Mouse (Mus musculus) ES-Bruce4 (cell line): ENCODE measurements around the gene Islr. TPM values are rescaled to one million over a fixed set of nuclear protein-coding genes. Genes with fewer than 3 reads are reported as not detected.

Source experiments
- H3K27ac ChIP-seq: 2 replicates; pipeline ENCODE4 v1.5.1; 2012; ENCODE audit warnings: low read length, inconsistent platforms; ENCODE audit not compliant: insufficient read depth
- H3K27me3 ChIP-seq: 2 replicates; pipeline ENCODE4 v1.6.1; 2012; ENCODE audit warnings: mild to moderate bottlenecking, low read length, inconsistent platforms; ENCODE audit not compliant: control insufficient read depth, poor library complexity, insufficient read depth, severe bottlenecking
- H3K36me3 ChIP-seq: 2 replicates; pipeline ENCODE4 v1.6.1; 2012; ENCODE audit warnings: inconsistent platforms, mild to moderate bottlenecking, low read length, moderate library complexity; ENCODE audit not compliant: control insufficient read depth, poor library complexity, insufficient read depth, severe bottlenecking
- H3K4me1 ChIP-seq: one replicate; pipeline ENCODE4 v1.8.1; 2011; ENCODE audit warnings: low read length; ENCODE audit not compliant: control insufficient read depth, insufficient read depth
- H3K4me3 ChIP-seq: 2 replicates; pipeline ENCODE4 v1.5.1; 2011; ENCODE audit warnings: low read depth, mild to moderate bottlenecking, low read length
- H3K9ac ChIP-seq: 2 replicates; pipeline ENCODE4 v1.6.1; 2012; ENCODE audit warnings: low read depth, mild to moderate bottlenecking, inconsistent platforms; ENCODE audit not compliant: poor library complexity, severe bottlenecking
- H3K9me3 ChIP-seq: replicated peaks from 2 replicates; pipeline ENCODE4 v1.6.1; 2012; ENCODE audit warnings: mild to moderate bottlenecking, low read length, inconsistent platforms; ENCODE audit not compliant: control insufficient read depth, poor library complexity, insufficient read depth, severe bottlenecking
- CTCF ChIP-seq: IDR thresholded peaks from one replicate; pipeline ENCODE4 v1.8.1; 2011; ENCODE audit warnings: low read depth, low read length
- EP300 ChIP-seq: IDR thresholded peaks from 2 replicates; pipeline ENCODE4 v1.6.1; 2011; ENCODE audit warnings: low read depth, low read length; ENCODE audit not compliant: insufficient read depth
- POLR2A ChIP-seq: IDR thresholded peaks from one replicate; pipeline ENCODE4 v1.8.1; 2011; ENCODE audit warnings: low read length; ENCODE audit not compliant: insufficient read depth
- polyA plus RNA-seq: library from polyadenylated mRNA; stranded (reverse); fragments of >200 nt; gene quantifications from 2 replicates; pipeline ENCODE4 v1.2.4, GENCODE M21; 2011; ENCODE audit warnings: low read depth; ENCODE audit not compliant: missing spikeins, insufficient read depth, insufficient read length

The Islr gene
- polyA plus RNA-seq, 1 experiment, result not detected

DNA sequence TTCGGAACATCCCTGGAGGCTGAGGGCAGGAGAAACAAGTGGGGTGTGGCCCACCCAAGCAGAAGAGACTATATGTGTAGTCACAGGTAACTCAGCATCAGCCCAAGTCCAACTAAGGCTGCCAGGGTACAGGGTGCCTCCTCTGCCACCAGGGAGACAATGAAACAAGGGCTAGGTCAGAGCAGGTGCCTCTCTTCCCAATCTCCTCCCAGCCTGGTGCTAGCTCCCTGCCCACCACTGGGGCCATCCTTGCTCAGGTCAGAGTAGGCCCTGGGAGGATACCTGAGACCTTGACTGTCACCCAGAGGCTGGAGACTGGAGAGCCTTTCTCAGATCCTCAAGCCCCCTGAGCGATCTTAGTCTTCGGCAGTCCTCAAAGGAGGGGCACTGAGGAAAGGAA, 41.9 kb downstream of the Islr start:
- no peaks in the 10 kb centered on the region for H3K27me3 ChIP-seq
- H3K27ac ChIP-seq, result no peak overlapping the region
- H3K4me1 ChIP-seq, result no peaks in the 10 kb centered on the region
- no peak overlapping the region for H3K4me3 ChIP-seq
- 0 out of 2 replicates have a peak, but pooled peaks cover 4% of the 10 kb centered on the region for H3K9me3 ChIP-seq
- no peak overlapping the region for H3K9ac ChIP-seq
- H3K36me3 ChIP-seq, result no peaks in the 10 kb centered on the region
- TF ChIP-seq EP300 (no peak), CTCF (no peak), POLR2A (no peak)

DNA sequence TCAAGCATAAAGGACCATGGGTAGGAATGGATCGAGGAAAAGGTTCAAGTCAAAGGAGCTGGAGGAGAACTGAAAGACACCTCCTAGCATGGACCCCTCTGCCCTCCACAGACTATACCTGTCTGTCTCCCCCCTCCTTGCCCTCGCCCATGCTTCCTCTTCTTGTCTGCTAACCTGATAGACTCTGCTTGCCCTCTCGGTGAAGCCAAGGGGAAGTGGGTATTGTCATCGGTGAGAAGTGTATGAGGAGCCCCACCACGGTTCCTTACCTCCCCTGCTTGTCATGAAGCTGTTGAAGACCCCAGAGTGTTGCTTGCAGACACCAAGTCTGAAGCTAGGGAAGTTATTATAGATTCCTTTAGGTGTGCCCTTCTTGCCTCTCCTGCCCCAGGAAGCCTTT, 43.8 kb downstream of the Islr start:
- Histone ChIP-seq H3K27ac (no peak overlapping the region), H3K9ac (no peak overlapping the region)

DNA sequence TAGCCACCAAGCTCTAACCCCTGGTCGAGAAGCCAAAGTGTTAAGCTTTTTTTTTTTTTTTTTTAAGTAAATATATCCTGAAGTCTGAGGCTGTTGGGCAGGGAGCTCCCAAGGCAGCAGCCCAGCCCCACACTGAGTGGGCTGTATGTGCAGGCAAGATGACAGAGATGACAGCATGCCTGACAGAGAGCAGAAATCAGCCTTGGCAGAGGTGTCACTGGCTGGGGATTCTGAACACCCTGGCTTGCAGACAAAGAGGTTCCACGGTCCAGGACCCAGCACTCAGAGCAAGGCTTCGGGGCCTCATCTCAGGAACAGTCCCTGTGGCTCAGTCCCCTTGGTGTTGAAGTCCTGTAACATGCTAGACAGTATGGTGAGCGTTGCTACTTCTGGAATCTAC, 44.3 kb downstream of the Islr start:
- Histone ChIP-seq H3K4me3 (no peak overlapping the region), H3K27ac (no peak overlapping the region), H3K9ac (no peak overlapping the region), H3K36me3 (no peaks in the 10 kb centered on the region), H3K9me3 (no peaks in the 10 kb centered on the region), H3K27me3 (no peaks in the 10 kb centered on the region), H3K4me1 (no peaks in the 10 kb centered on the region)
- no peak for TF ChIP-seq POLR2A
- TF ChIP-seq CTCF, result no peak
- TF ChIP-seq EP300, result no peak

More for the DNA sequence above, 43.8 kb downstream of the Islr start:
- H3K27me3 ChIP-seq, result no peaks in the 10 kb centered on the region
- H3K36me3 ChIP-seq, result no peaks in the 10 kb centered on the region
- H3K4me3 ChIP-seq, result no peak overlapping the region
- no peaks in the 10 kb centered on the region for H3K9me3 ChIP-seq
- no peaks in the 10 kb centered on the region for H3K4me1 ChIP-seq
- TF ChIP-seq CTCF (no peak), POLR2A (no peak), EP300 (no peak)

DNA sequence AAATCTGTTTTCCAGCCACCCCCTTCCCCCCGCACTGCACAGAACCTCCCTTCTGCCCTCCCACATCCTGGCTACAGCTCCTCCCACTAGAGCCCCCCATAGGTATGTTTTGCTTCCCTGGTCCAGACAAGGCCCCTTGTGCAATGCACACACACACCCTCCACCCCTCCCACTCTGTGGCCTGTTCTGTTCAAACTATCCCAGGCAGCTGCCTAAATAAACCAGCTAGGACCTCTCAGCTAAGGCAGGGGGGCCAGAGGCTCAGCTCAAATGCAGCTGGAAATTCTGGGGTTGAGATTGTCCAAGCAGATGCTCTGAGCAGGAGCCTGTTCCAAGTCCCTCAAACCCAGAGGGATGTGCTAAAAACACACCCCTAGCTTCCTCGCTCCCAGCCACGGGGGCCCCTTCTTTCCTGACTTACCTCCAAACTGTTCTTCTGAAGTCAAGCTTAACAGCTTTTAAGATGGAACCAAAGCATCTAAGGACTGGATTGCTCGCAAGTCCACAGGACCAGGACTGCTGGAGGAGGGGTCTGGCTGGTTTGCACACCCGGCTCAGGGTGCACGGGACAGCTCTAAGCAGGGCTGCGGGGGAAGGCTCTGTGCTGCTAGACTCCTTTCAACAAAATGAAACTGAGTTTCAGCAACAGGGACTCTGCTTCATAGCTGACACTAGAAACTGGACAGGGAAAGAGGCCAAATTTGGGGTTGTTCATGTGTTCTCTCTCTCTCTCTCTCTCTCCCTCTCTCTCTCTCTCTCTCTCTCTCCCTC, 45.4 kb downstream of the Islr start:
- Histone ChIP-seq H3K4me1 (no peaks in the 10 kb centered on the region), H3K4me3 (no peak overlapping the region), H3K36me3 (no peaks in the 10 kb centered on the region), H3K27me3 (no peaks in the 10 kb centered on the region), H3K9ac (no peak overlapping the region), H3K9me3 (no peaks in the 10 kb centered on the region), H3K27ac (no peak overlapping the region)
- no peak for TF ChIP-seq POLR2A
- TF ChIP-seq EP300, result no peak
- TF ChIP-seq CTCF, result no peak

DNA sequence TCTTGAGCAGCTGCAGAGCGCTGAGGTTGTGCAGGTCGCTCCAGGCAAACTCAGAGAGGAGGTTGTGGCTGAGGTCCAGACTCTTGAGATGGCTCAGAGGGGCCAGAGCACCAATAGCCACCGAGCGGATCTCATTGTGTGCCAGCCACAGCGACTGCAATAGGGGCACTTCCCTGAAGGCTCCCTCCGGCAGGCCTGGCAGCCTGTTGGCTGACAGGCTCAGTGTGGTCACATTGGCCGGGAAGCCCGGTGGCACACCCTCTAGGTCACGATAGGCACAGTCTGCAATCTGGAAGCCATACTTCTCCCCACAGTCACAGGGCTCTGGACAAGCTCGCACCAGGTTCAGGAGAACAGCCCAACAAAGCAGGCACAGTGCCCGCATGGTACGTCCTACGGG, 46.3 kb downstream of the Islr start:
- H3K27ac ChIP-seq, result no peak overlapping the region
- H3K9ac ChIP-seq, result no peak overlapping the region
- no peaks in the 10 kb centered on the region for H3K27me3 ChIP-seq
- H3K4me1 ChIP-seq, result no peaks in the 10 kb centered on the region
- peak overlapping the region; percentile 3; the same call in 1 of the 2 replicates for H3K4me3 ChIP-seq
- TF ChIP-seq CTCF (no peak), EP300 (no peak), POLR2A (no peak)
- no peaks in the 10 kb centered on the region for H3K9me3 ChIP-seq
- H3K36me3 ChIP-seq, result no peaks in the 10 kb centered on the region

DNA sequence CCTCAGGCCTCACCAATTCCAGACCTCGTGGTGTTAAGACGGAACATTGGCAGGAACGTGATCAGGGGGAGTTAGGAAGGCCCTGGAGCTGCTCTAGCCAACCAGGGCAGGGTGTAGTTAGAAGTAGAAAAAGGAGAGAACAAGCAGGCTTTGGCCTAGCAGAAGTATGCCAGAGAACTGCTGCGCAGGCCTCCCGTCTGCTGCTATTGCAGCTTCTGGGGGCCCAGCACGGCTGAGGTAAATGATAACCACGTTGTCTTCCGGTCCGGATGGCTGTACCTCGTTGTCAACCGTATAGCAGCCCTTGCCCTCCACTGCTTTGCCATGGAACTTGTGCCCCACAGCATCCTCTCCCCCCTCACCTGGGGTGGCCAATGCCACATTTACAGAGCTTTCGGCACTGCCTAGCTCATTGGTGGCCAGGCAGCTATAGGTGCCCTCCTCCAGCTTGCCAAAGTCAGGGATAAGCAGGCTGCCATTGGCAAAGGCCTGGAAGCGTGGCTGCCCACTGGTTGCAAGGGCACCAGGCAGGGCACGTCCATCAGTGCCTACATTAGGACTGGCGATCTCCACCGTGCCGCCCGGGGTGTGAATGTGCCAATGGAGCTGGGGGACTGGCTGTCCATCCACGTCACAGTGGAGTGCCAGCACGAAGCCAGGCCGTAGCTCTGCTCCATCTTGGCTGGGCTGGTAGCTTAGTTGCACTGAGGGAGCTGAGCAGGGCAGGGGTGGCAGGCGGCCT, 47.1 kb downstream of the Islr start:
- Histone ChIP-seq H3K9me3 (no peaks in the 10 kb centered on the region), H3K27me3 (no peaks in the 10 kb centered on the region), H3K4me3 (no peak overlapping the region), H3K4me1 (no peaks in the 10 kb centered on the region), H3K36me3 (no peaks in the 10 kb centered on the region), H3K27ac (no peak overlapping the region), H3K9ac (no peak overlapping the region)
- no peak for TF ChIP-seq EP300
- no peak for TF ChIP-seq CTCF
- no peak for TF ChIP-seq POLR2A
